Mouse (Mus musculus): ENCODE measurements around the gene Aipl1.

DNA sequence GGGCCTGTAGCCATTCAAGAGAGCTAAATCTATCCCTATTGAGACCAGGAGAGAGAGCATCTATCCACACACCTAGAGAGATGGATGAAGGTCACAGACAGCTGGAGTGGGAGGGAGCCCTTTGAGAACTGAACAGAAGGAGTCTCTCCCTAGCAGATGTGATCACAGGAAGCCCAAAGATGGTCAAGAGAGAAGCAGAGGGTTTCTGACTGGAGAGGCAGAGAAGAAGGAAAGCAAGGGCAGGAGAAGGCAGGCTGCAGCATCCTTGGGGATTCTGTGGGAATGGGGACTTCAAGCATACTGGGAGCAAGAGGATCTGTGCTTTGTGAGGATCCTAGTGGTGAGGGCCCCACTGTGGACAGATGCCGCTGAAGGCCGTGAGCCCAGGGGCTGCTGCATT lies 51.5 kb downstream of the Aipl1 start:
- no peak for TF ChIP-seq CTCF (IDR thresholded peaks at IDR 0.05)
- TF ChIP-seq POLR2A (IDR thresholded peaks at IDR 0.05; ENCODE audit: insufficient read depth, low read depth, low read length) = no peak
